Comparison of ENCODE assay signal across 8 mouse cellular contexts in the genomic region with DNA sequence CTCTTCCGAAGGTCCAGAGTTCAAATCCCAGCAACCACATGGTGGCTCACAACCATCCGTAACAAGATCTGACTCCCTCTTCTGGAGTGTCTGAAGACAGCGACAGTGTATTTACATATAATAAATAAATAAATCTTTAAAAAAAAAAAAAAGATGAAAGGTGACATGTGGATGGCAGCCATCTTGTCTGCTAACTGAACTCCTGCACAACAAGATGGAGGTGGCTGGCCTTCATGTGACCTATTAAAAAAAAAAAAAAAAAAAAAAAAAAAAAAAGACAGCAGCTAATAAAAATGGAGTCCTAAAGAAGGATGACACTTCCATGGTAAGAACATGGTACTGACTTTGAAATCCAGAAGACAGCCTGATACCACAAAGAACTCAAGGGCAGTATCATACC. TPM values are rescaled to one million over a fixed set of nuclear protein-coding genes. Genes with fewer than 3 reads are reported as not detected.
A peak's percentile ranks its signal among the peaks of the same experiment; 100 is the strongest.
DNase-seq lines count a peak whose midpoint lies in the region; ATAC-seq and TF ChIP-seq lines count a peak whose summit lies in the region.
"Not testable (repeated sequence)": the region's sequence is repeated elsewhere in the genome, so short reads cannot be mapped to it uniquely, and the experiment has no call there.

No protein-coding gene starts in this region.

- WGBS in embryonic facial prominence, embryonic 14.5 days = no CpG with 5 or more reads among the region's 3 CpGs
- WGBS in forebrain, postnatal 0 days = 100% methylated on average over 1 of the region's 3 CpGs
- 100% methylated on average over 1 of the region's 3 CpGs for WGBS in heart, postnatal 0 days
- whole genome bisulfite sequencing in kidney, embryonic 14.5 days = no CpG with 5 or more reads among the region's 3 CpGs
- 89% methylated on average over 1 of the region's 3 CpGs for WGBS in liver, embryonic 12.5 days (ENCODE audit: insufficient replicate concordance)
- no CpG with 5 or more reads among the region's 3 CpGs for WGBS in neural tube, embryonic 11.5 days

- not testable (repeated sequence) for DNase-seq in ES-E14 (ENCODE audit: low read depth, low spot score); embryonic facial prominence, embryonic 14.5 days (ENCODE audit: low spot score); forebrain, postnatal 0 days; heart, postnatal 0 days (ENCODE audit: low spot score); neural tube, embryonic 11.5 days (ENCODE audit: low spot score)

- H3K4me2 ChIP-seq in embryonic facial prominence, embryonic 14.5 days (ENCODE audit: low read depth, low read length); forebrain, postnatal 0 days (ENCODE audit: low read depth); heart, postnatal 0 days (ENCODE audit: low read depth, low read length); kidney, embryonic 14.5 days (replicated peaks; ENCODE audit: low read depth, low read length); liver, embryonic 12.5 days; neural tube, embryonic 11.5 days (ENCODE audit: low read depth): not testable (repeated sequence)

- H3K36me3 ChIP-seq in ES-E14 (ENCODE audit: control insufficient read depth, insufficient read depth, low read length, poor library complexity, severe bottlenecking); embryonic facial prominence, embryonic 14.5 days (ENCODE audit: control insufficient read depth, insufficient read depth, low read length); forebrain, postnatal 0 days (ENCODE audit: insufficient read depth); heart, postnatal 0 days (replicated peaks; ENCODE audit: control insufficient read depth, insufficient read depth, low read length); kidney, embryonic 14.5 days (ENCODE audit: control insufficient read depth, insufficient read depth, low read length); liver, embryonic 12.5 days; neural tube, embryonic 11.5 days (ENCODE audit: control insufficient read depth, insufficient read depth, low read length): not testable (repeated sequence)

- in situ Hi-C loops in ES-E14 (cut with MboI; ENCODE audit: low sequenced_read_pairs in 2 of 2, unreplicated experiment in 2 of 2) = not testable (repeated sequence)

- H3K27ac ChIP-seq in ES-E14 (ENCODE audit: insufficient read depth, low read depth, low read length, poor library complexity, severe bottlenecking); embryonic facial prominence, embryonic 14.5 days (replicated peaks; ENCODE audit: low read depth, low read length); forebrain, postnatal 0 days (ENCODE audit: low read depth, low read length); heart, postnatal 0 days (ENCODE audit: low read depth); kidney, embryonic 14.5 days (ENCODE audit: low read depth, low read length); liver, embryonic 12.5 days; neural tube, embryonic 11.5 days (ENCODE audit: low read depth, low read length): not testable (repeated sequence)

- not testable (repeated sequence) for H3K27me3 ChIP-seq in embryonic facial prominence, embryonic 14.5 days (replicated peaks; ENCODE audit: control insufficient read depth, insufficient read depth, low read length); forebrain, postnatal 0 days (ENCODE audit: insufficient read depth, low read length); heart, postnatal 0 days (ENCODE audit: control insufficient read depth, insufficient read depth, low read length); kidney, embryonic 14.5 days (ENCODE audit: control insufficient read depth, insufficient read depth, low read length); liver, embryonic 12.5 days (replicated peaks); neural tube, embryonic 11.5 days (ENCODE audit: control insufficient read depth, insufficient read depth, low read length)

- H3K4me3 ChIP-seq in ES-E14 (ENCODE audit: insufficient read depth in 1 of 2, low read depth in 1 of 2, low read length in 2 of 2, poor library complexity in 1 of 2, severe bottlenecking in 1 of 2); embryonic facial prominence, embryonic 14.5 days (ENCODE audit: low read depth, low read length); forebrain, postnatal 0 days (ENCODE audit: low read depth, low read length); heart, postnatal 0 days (ENCODE audit: low read depth, low read length); kidney, embryonic 14.5 days (ENCODE audit: low read length); liver, embryonic 12.5 days; neural tube, embryonic 11.5 days (ENCODE audit: low read depth, low read length): not testable (repeated sequence)

- not testable (repeated sequence) for TF ChIP-seq EP300 in heart, postnatal 0 days (IDR thresholded peaks at IDR 0.05; ENCODE audit: low read depth)

- H3K4me1 ChIP-seq in ES-E14 (ENCODE audit: control insufficient read depth in 2 of 2, insufficient read depth in 2 of 2, low read length in 2 of 2, poor library complexity in 1 of 2); embryonic facial prominence, embryonic 14.5 days (ENCODE audit: control insufficient read depth, insufficient read depth, low read length); forebrain, postnatal 0 days (ENCODE audit: insufficient read depth); heart, postnatal 0 days (ENCODE audit: control insufficient read depth, insufficient read depth); kidney, embryonic 14.5 days (ENCODE audit: control insufficient read depth, insufficient read depth, low read length); liver, embryonic 12.5 days; neural tube, embryonic 11.5 days (ENCODE audit: control insufficient read depth, insufficient read depth, low read length): not testable (repeated sequence)

- not testable (repeated sequence) for H3K9me3 ChIP-seq in ES-E14 (ENCODE audit: control insufficient read depth, insufficient read depth, low read depth, low read length); embryonic facial prominence, embryonic 14.5 days (ENCODE audit: control insufficient read depth, low read length); forebrain, postnatal 0 days (ENCODE audit: low read length); heart, postnatal 0 days (replicated peaks; ENCODE audit: control insufficient read depth, low read length); kidney, embryonic 14.5 days (ENCODE audit: control insufficient read depth, low read length); liver, embryonic 12.5 days (replicated peaks); neural tube, embryonic 11.5 days (ENCODE audit: control insufficient read depth, low read length)

- H3K9ac ChIP-seq in ES-E14 (ENCODE audit: insufficient read depth, low read depth, low read length, poor library complexity, severe bottlenecking); embryonic facial prominence, embryonic 14.5 days (ENCODE audit: low read depth, low read length); forebrain, postnatal 0 days; heart, postnatal 0 days (replicated peaks; ENCODE audit: low read depth, low read length); kidney, embryonic 14.5 days (ENCODE audit: low read depth, low read length); liver, embryonic 12.5 days; neural tube, embryonic 11.5 days (ENCODE audit: low read length): not testable (repeated sequence)

- not testable (repeated sequence) for TF ChIP-seq CTCF in forebrain, postnatal 0 days (IDR thresholded peaks at IDR 0.05; ENCODE audit: low read depth); heart, postnatal 0 days (IDR thresholded peaks at IDR 0.05; ENCODE audit: low read depth)

- ATAC-seq in embryonic facial prominence, embryonic 14.5 days (ENCODE audit: low read depth) = peak; percentile 75; the same call in 1 of the 2 replicates
- ATAC-seq in forebrain, postnatal 0 days = peak; percentile 36; the same call in 1 of the 2 replicates
- ATAC-seq in heart, postnatal 0 days (ENCODE audit: insufficient read depth, low read depth) = peak; percentile 94
- ATAC-seq in kidney, embryonic 14.5 days (ENCODE audit: low FRiP score, low TSS enrichment) = peak; percentile 92
- ATAC-seq in liver, embryonic 12.5 days = peak; percentile 86
- ATAC-seq in megakaryocyte, adult 5-6 weeks (ENCODE audit: poor library complexity, severe bottlenecking) = peak; percentile 98
- peak; percentile 85; the same call in 1 of the 2 replicates for ATAC-seq in neural tube, embryonic 11.5 days (ENCODE audit: insufficient read depth, low FRiP score, low TSS enrichment)

TF ChIP-seq in ES-E14, 5 proteins besides CTCF, POLR2A, EP300 and RAD21:
- peak; percentile 84 for TF ChIP-seq ZNF384 (IDR thresholded peaks at IDR 0.05; ENCODE audit: low read depth, low read length)

RNA-seq across cellular contexts. Expression of a gene that starts 33.8 kb away (rescaled TPM):
- 14.8 and 18.9 TPM in 2 replicates for total RNA-seq in ES-E14 (2012; rRNA removed)
- 12.5 and 12.9 TPM in 2 replicates for polyA plus RNA-seq in embryonic facial prominence, embryonic 14.5 days (2014; fragmentation: Nextera tagmentation; extraction: Ambion mirVana)
- 108 and 112 TPM in 2 replicates for total RNA-seq in forebrain, postnatal 0 days (2014; rRNA removed)
- polyA plus RNA-seq in forebrain, postnatal 0 days (2015; fragmentation: Nextera tagmentation; extraction: Ambion mirVana) = 13.2 and 16.7 TPM in 2 replicates
- 39.4 and 41.0 TPM in 2 replicates for total RNA-seq in heart, postnatal 0 days (2014; rRNA removed; ENCODE audit: low replicate concordance)
- 5.9 and 6.0 TPM in 2 replicates for polyA plus RNA-seq in heart, postnatal 0 days (2015; fragmentation: Nextera tagmentation; extraction: Ambion mirVana)
- polyA plus RNA-seq in kidney, embryonic 14.5 days (2014; fragmentation: Nextera tagmentation; extraction: Ambion mirVana) = 8.1 and 10.4 TPM in 2 replicates
- 2.1 and 2.5 TPM in 2 replicates for polyA plus RNA-seq in liver, embryonic 12.5 days (2016; fragmentation: Nextera tagmentation; extraction: Ambion mirVana)
- total RNA-seq in megakaryocyte, adult 5-6 weeks (2015) = 2.0 and 2.4 TPM in 2 replicates
- 1.9 TPM in 2 replicates for total RNA-seq in megakaryocyte, adult 5-6 weeks (2017)
- polyA plus RNA-seq in neural tube, embryonic 11.5 days (2014; fragmentation: Nextera tagmentation; extraction: Ambion mirVana) = 10.0 and 11.0 TPM in 2 replicates

Comparison
In these comparisons a context has a peak if more than half of its experiments do, and no peak if none do; other contexts are left out.
1. ATAC-seq: peak in every context shown above with its lines; median percentile 98 in megakaryocyte, adult 5-6 weeks; 94 in heart, postnatal 0 days; 92 in kidney, embryonic 14.5 days; 86 in liver, embryonic 12.5 days; 85 in neural tube, embryonic 11.5 days; 75 in embryonic facial prominence, embryonic 14.5 days; 36 in forebrain, postnatal 0 days.